Mouse (Mus musculus) liver, postnatal 0 days (tissue): ENCODE results near the gene Fbxo47.

Experiments used
- CTCF ChIP-seq: sonication (generic); IDR thresholded peaks from 2 replicates; pipeline ENCODE4 v1.5.1; 2016; ENCODE audit warnings: antibody characterized with exemption, low read depth
- EP300 ChIP-seq: IDR thresholded peaks from 2 replicates; pipeline ENCODE4 v1.6.1; 2016; ENCODE audit warnings: antibody characterized with exemption, low read depth, mild to moderate bottlenecking

- TF ChIP-seq CTCF = no peak
- TF ChIP-seq EP300 = no peak
These were observed 13.7 kb upstream of the Fbxo47 start for GRCm38 (mm10) chr11:97897568-97898185.
